Mouse (Mus musculus) thymus, postnatal 10 days (tissue): Measurements from ENCODE around the gene Chrnb1.

Source experiments
- DNase-seq, 2 experiments: peaks; one replicate each; pipeline ENCODE4 v3.0.0; 2021; ENCODE audit warnings: low spot score in 2 of 2

Gene Chrnb1

GRCm38 (mm10) chr11:69804652-69804940 lies 8.9 kb upstream of the Chrnb1 start:
- DNase-seq: no peak

- DNase-seq: peak; percentile 58 to 79
Observed at GRCm38 (mm10) chr11:69803786-69804651, 8.3 kb upstream of the Chrnb1 start.

GRCm38 (mm10) chr11:69803328-69803727 lies 7.6 kb upstream of the Chrnb1 start:
- DNase-seq: no peak

GRCm38 (mm10) chr11:69802648-69803105 lies 6.9 kb upstream of the Chrnb1 start:
- peak; percentile 49 to 69 for DNase-seq

- DNase-seq: no peak
Observed at GRCm38 (mm10) chr11:69801379-69801977, 5.7 kb upstream of the Chrnb1 start, which contains the start of gene Fgf11. TSS of gene Fgf11 (minus strand) at chr11:69801857.

GRCm38 (mm10) chr11:69800392-69801197 lies 4.9 kb upstream of the Chrnb1 start:
- no peak for DNase-seq

- DNase-seq: no peak
Observed at GRCm38 (mm10) chr11:69800138-69800391, 4.3 kb upstream of the Chrnb1 start.

GRCm38 (mm10) chr11:69799394-69800137 lies 3.8 kb upstream of the Chrnb1 start:
- DNase-seq: no peak

GRCm38 (mm10) chr11:69797924-69798323 lies 2.2 kb upstream of the Chrnb1 start:
- no peak for DNase-seq

- DNase-seq: no peak
Observed at GRCm38 (mm10) chr11:69795983-69796435, 266 bp upstream of the Chrnb1 start.

- DNase-seq: no peak
Observed at GRCm38 (mm10) chr11:69793429-69793828, 2.3 kb downstream of the Chrnb1 start.

- no peak for DNase-seq
Observed at GRCm38 (mm10) chr11:69791420-69791819, 4.3 kb downstream of the Chrnb1 start.

GRCm38 (mm10) chr11:69789431-69789830 lies 6.3 kb downstream of the Chrnb1 start:
- no peak for DNase-seq

GRCm38 (mm10) chr11:69787306-69787705 lies 8.4 kb downstream of the Chrnb1 start:
- no peak for DNase-seq

- DNase-seq: no peak
Observed at GRCm38 (mm10) chr11:69784793-69785272, 10.9 kb downstream of the Chrnb1 start.

- no peak for DNase-seq
Observed at GRCm38 (mm10) chr11:69781828-69782227, 13.9 kb downstream of the Chrnb1 start.

- DNase-seq: no peak
Observed at GRCm38 (mm10) chr11:69778985-69779384, 16.8 kb downstream of the Chrnb1 start.

- no peak for DNase-seq
Observed at GRCm38 (mm10) chr11:69778258-69778982, 17.3 kb downstream of the Chrnb1 start.

GRCm38 (mm10) chr11:69777504-69778257 lies 18.1 kb downstream of the Chrnb1 start:
- no peak for DNase-seq

- DNase-seq: no peak
Observed at GRCm38 (mm10) chr11:69776488-69776887, 19.3 kb downstream of the Chrnb1 start.
